Mouse (Mus musculus) erythroblast, embryonic 14.5 days (primary cell): ENCODE results near the gene Rasgef1b. TPM values are rescaled to one million over a fixed set of nuclear protein-coding genes. Genes with fewer than 3 reads are reported as not detected.

Experiments used
- H3K27me3 ChIP-seq: 2 replicates; pipeline ENCODE4 v1.6.1; 2012; ENCODE audit warnings: inconsistent platforms; ENCODE audit not compliant: control insufficient read depth
- H3K36me3 ChIP-seq: 2 replicates; pipeline ENCODE4 v1.6.1; 2012; ENCODE audit warnings: mild to moderate bottlenecking, inconsistent platforms; ENCODE audit not compliant: control insufficient read depth
- H3K4me1 ChIP-seq: 2 replicates; pipeline ENCODE4 v1.6.1; 2012; ENCODE audit warnings: inconsistent platforms; ENCODE audit not compliant: control insufficient read depth
- H3K4me3 ChIP-seq: replicated peaks from 2 replicates; pipeline ENCODE3; 2012; ENCODE audit warnings: moderate library complexity, mild to moderate bottlenecking, inconsistent platforms
- H3K9me3 ChIP-seq: 2 replicates; pipeline ENCODE4 v1.6.1; 2012; ENCODE audit warnings: low read length, inconsistent platforms, mixed read lengths; ENCODE audit not compliant: control insufficient read depth
- GATA1 ChIP-seq: IDR thresholded peaks from 2 replicates; pipeline ENCODE4 v1.6.1; 2012; ENCODE audit warnings: low read length, inconsistent platforms, mixed read lengths
- TAL1 ChIP-seq: IDR thresholded peaks from 3 replicates; pipeline ENCODE4 v1.6.1; 2012; ENCODE audit warnings: low read length, inconsistent platforms, mixed read lengths
- polyA plus RNA-seq: library from polyadenylated mRNA; stranded (reverse); fragments of >175 nt; gene quantifications from 2 replicates; pipeline ENCODE4 v1.2.3, GENCODE M21; 2012

Rasgef1b gene
- polyA plus RNA-seq, 1 experiment, result 0.04 TPM

- TF ChIP-seq TAL1 (no peak), GATA1 (no peak)
- no peak overlapping the region for H3K4me3 ChIP-seq
- H3K27me3 ChIP-seq, result no peaks in the 10 kb centered on the region
- H3K4me1 ChIP-seq, result no peaks in the 10 kb centered on the region
- H3K9me3 ChIP-seq, result no peaks in the 10 kb centered on the region
- no peaks in the 10 kb centered on the region for H3K36me3 ChIP-seq
Measured at GRCm38 (mm10) chr5:99717917-99718316, 10.9 kb downstream of the Rasgef1b start.

GRCm38 (mm10) chr5:99715281-99715744 lies 13.6 kb downstream of the Rasgef1b start:
- Histone ChIP-seq H3K4me3 (no peak overlapping the region), H3K9me3 (no peaks in the 10 kb centered on the region), H3K27me3 (no peaks in the 10 kb centered on the region), H3K4me1 (no peaks in the 10 kb centered on the region), H3K36me3 (no peaks in the 10 kb centered on the region)
- TF ChIP-seq GATA1 (no peak), TAL1 (no peak)

GRCm38 (mm10) chr5:99711947-99712346 lies 16.9 kb downstream of the Rasgef1b start:
- no peak for TF ChIP-seq GATA1
- TF ChIP-seq TAL1, result no peak
- H3K36me3 ChIP-seq, result no peaks in the 10 kb centered on the region
- no peaks in the 10 kb centered on the region for H3K4me1 ChIP-seq
- no peaks in the 10 kb centered on the region for H3K27me3 ChIP-seq
- no peak overlapping the region for H3K4me3 ChIP-seq
- H3K9me3 ChIP-seq, result no peaks in the 10 kb centered on the region

- no peaks in the 10 kb centered on the region for H3K27me3 ChIP-seq
- no peak for TF ChIP-seq GATA1
- TF ChIP-seq TAL1, result no peak
- no peaks in the 10 kb centered on the region for H3K9me3 ChIP-seq
- no peaks in the 10 kb centered on the region for H3K4me1 ChIP-seq
- no peak overlapping the region for H3K4me3 ChIP-seq
- H3K36me3 ChIP-seq, result no peaks in the 10 kb centered on the region
Measured at GRCm38 (mm10) chr5:99708706-99709105, 20.2 kb downstream of the Rasgef1b start.

GRCm38 (mm10) chr5:99707261-99707660 lies 21.6 kb downstream of the Rasgef1b start:
- Histone ChIP-seq H3K36me3 (no peaks in the 10 kb centered on the region), H3K9me3 (no peaks in the 10 kb centered on the region)
- TF ChIP-seq TAL1 (no peak), GATA1 (no peak)

GRCm38 (mm10) chr5:99701811-99702210 lies 27.1 kb downstream of the Rasgef1b start:
- no peak for TF ChIP-seq GATA1
- Histone ChIP-seq H3K27me3 (no peaks in the 10 kb centered on the region), H3K4me1 (no peaks in the 10 kb centered on the region), H3K4me3 (no peak overlapping the region), H3K9me3 (no peaks in the 10 kb centered on the region), H3K36me3 (no peaks in the 10 kb centered on the region)

More at GRCm38 (mm10) chr5:99707261-99707660, 21.6 kb downstream of the Rasgef1b start:
- Histone ChIP-seq H3K4me1 (no peaks in the 10 kb centered on the region), H3K4me3 (no peak overlapping the region), H3K27me3 (no peaks in the 10 kb centered on the region)

GRCm38 (mm10) chr5:99694712-99695360 lies 34.0 kb downstream of the Rasgef1b start:
- Histone ChIP-seq H3K4me3 (no peak overlapping the region), H3K9me3 (no peaks in the 10 kb centered on the region), H3K36me3 (no peaks in the 10 kb centered on the region), H3K27me3 (no peaks in the 10 kb centered on the region), H3K4me1 (no peaks in the 10 kb centered on the region)
- no peak for TF ChIP-seq GATA1
- TF ChIP-seq TAL1, result no peak

GRCm38 (mm10) chr5:99689909-99690308 lies 39.0 kb downstream of the Rasgef1b start:
- Histone ChIP-seq H3K9me3 (no peaks in the 10 kb centered on the region), H3K27me3 (no peaks in the 10 kb centered on the region), H3K4me3 (no peak overlapping the region), H3K4me1 (no peaks in the 10 kb centered on the region), H3K36me3 (no peaks in the 10 kb centered on the region)
- TF ChIP-seq TAL1 (no peak), GATA1 (no peak)

GRCm38 (mm10) chr5:99687894-99688293 lies 41.0 kb downstream of the Rasgef1b start:
- Histone ChIP-seq H3K4me1 (no peaks in the 10 kb centered on the region), H3K9me3 (no peaks in the 10 kb centered on the region), H3K4me3 (no peak overlapping the region), H3K36me3 (no peaks in the 10 kb centered on the region), H3K27me3 (no peaks in the 10 kb centered on the region)
- TF ChIP-seq TAL1 (no peak), GATA1 (no peak)

- no peaks in the 10 kb centered on the region for H3K27me3 ChIP-seq
- H3K9me3 ChIP-seq, result no peaks in the 10 kb centered on the region
- no peak overlapping the region for H3K4me3 ChIP-seq
- no peaks in the 10 kb centered on the region for H3K36me3 ChIP-seq
- no peaks in the 10 kb centered on the region for H3K4me1 ChIP-seq
- TF ChIP-seq GATA1 (no peak), TAL1 (no peak)
Measured at GRCm38 (mm10) chr5:99684023-99684422, 44.8 kb downstream of the Rasgef1b start.
